Mouse (Mus musculus) hindbrain, embryonic 10.5 days (tissue): ENCODE data around the gene Gss. TPM values are rescaled to one million over a fixed set of nuclear protein-coding genes. Genes with fewer than 3 reads are reported as not detected.

Experiments used
- DNase-seq: peaks from one replicate; pipeline ENCODE4 v3.0.0-alpha.2; 2017; ENCODE audit warnings: low spot score
- H3K27ac ChIP-seq: fragments of 300-500 bp; sonication (generic); 2 replicates; pipeline ENCODE4 v1.5.1; 2016; ENCODE audit warnings: mild to moderate bottlenecking, moderate library complexity
- H3K27me3 ChIP-seq: fragments of 300-500 bp; sonication (generic); 2 replicates; pipeline ENCODE4 v1.6.1; 2016; ENCODE audit warnings: mild to moderate bottlenecking; ENCODE audit not compliant: poor library complexity, insufficient read depth, severe bottlenecking
- H3K36me3 ChIP-seq: fragments of 300-500 bp; sonication (generic); 2 replicates; pipeline ENCODE4 v1.6.1; 2016; ENCODE audit warnings: mild to moderate bottlenecking, moderate library complexity
- H3K4me1 ChIP-seq: fragments of 300-500 bp; sonication (generic); replicated peaks from 2 replicates; pipeline ENCODE4 v1.6.1; 2016; ENCODE audit warnings: mild to moderate bottlenecking
- H3K4me3 ChIP-seq: fragments of 300-500 bp; sonication (generic); 2 replicates; pipeline ENCODE4 v1.5.1; 2016; ENCODE audit warnings: mild to moderate bottlenecking, moderate library complexity
- H3K9me3 ChIP-seq: fragments of 300-500 bp; sonication (generic); 2 replicates; pipeline ENCODE4 v1.6.1; 2016; ENCODE audit warnings: mild to moderate bottlenecking, moderate library complexity
- WGBS: fragments of 180-500 bp; shearing (Covaris S2); methylation state at CpG from one replicate; pipeline ENCODE4 v1.1.7; 2016; 5-methylcytosine and 5-hydroxymethylcytosine counted together
- polyA plus RNA-seq: library from polyadenylated mRNA; unstranded; fragments of >200 nt; fragmentation: Nextera tagmentation; extraction: Ambion mirVana; gene quantifications from 2 replicates; pipeline ENCODE4 v1.2.1, GENCODE M21; 2016

Gss gene
- polyA plus RNA-seq, 1 experiment from 2014 or later: 20.6 TPM

- H3K27ac ChIP-seq: no peak overlapping the region
- H3K4me1 ChIP-seq: peaks cover 56% of the 10 kb centered on the region
- H3K27me3 ChIP-seq: peaks cover 100% of the 10 kb centered on the region
- H3K4me3 ChIP-seq: peak overlapping the region; percentile 25
- DNase-seq: peak; percentile 44
- H3K9me3 ChIP-seq: no peaks in the 10 kb centered on the region
- 11% methylated on average over 20 of the region's 20 CpGs for WGBS
- peaks cover 44% of the 10 kb centered on the region for H3K36me3 ChIP-seq
Measured at GRCm38 (mm10) chr2:155630153-155630552, 37.5 kb upstream of the Gss start.

GRCm38 (mm10) chr2:155629231-155629661 lies 36.6 kb upstream of the Gss start:
- under 1% methylated on average over 35 of the region's 35 CpGs for WGBS
- H3K27ac ChIP-seq: peak overlapping the region; percentile 70
- H3K36me3 ChIP-seq: peaks cover 35% of the 10 kb centered on the region
- peak; percentile 54 for DNase-seq
- peaks cover 95% of the 10 kb centered on the region for H3K27me3 ChIP-seq
- peaks cover 56% of the 10 kb centered on the region for H3K4me1 ChIP-seq
- no peaks in the 10 kb centered on the region for H3K9me3 ChIP-seq
- peak overlapping the region; percentile 52 for H3K4me3 ChIP-seq

- Histone ChIP-seq H3K27me3 (peaks cover 92% of the 10 kb centered on the region), H3K4me3 (no peak overlapping the region), H3K27ac (peak overlapping the region; percentile 70; the same call in 1 of the 2 replicates), H3K9me3 (no peaks in the 10 kb centered on the region), H3K36me3 (peaks cover 27% of the 10 kb centered on the region), H3K4me1 (peaks cover 56% of the 10 kb centered on the region)
- DNase-seq: no peak
- 72% methylated on average over 13 of the region's 13 CpGs for WGBS
Measured at GRCm38 (mm10) chr2:155628519-155628918, 35.9 kb upstream of the Gss start.

GRCm38 (mm10) chr2:155628112-155628511 lies 35.5 kb upstream of the Gss start:
- Histone ChIP-seq H3K36me3 (peaks cover 23% of the 10 kb centered on the region), H3K27me3 (peaks cover 92% of the 10 kb centered on the region), H3K4me1 (peaks cover 55% of the 10 kb centered on the region), H3K27ac (no peak overlapping the region), H3K9me3 (no peaks in the 10 kb centered on the region), H3K4me3 (no peak overlapping the region)
- DNase-seq: no peak
- 81% methylated on average over 9 of the region's 9 CpGs for WGBS

GRCm38 (mm10) chr2:155627030-155627738 lies 34.6 kb upstream of the Gss start:
- Histone ChIP-seq H3K4me3 (no peak overlapping the region), H3K36me3 (peaks cover 14% of the 10 kb centered on the region), H3K4me1 (peaks cover 52% of the 10 kb centered on the region), H3K27me3 (peaks cover 89% of the 10 kb centered on the region), H3K9me3 (no peaks in the 10 kb centered on the region), H3K27ac (no peak overlapping the region)
- 41% methylated on average over 21 of the region's 21 CpGs for WGBS
- peak; percentile 85 for DNase-seq

GRCm38 (mm10) chr2:155626277-155626676 lies 33.7 kb upstream of the Gss start:
- H3K4me1 ChIP-seq: peaks cover 45% of the 10 kb centered on the region
- no peak overlapping the region for H3K27ac ChIP-seq
- peaks cover 5% of the 10 kb centered on the region; the same call in 1 of the 2 replicates for H3K36me3 ChIP-seq
- peaks cover 81% of the 10 kb centered on the region for H3K27me3 ChIP-seq
- no peaks in the 10 kb centered on the region for H3K9me3 ChIP-seq
- peak; percentile 9 for DNase-seq
- no peak overlapping the region for H3K4me3 ChIP-seq
- WGBS: 45% methylated on average over 15 of the region's 15 CpGs

GRCm38 (mm10) chr2:155624730-155625129 lies 32.1 kb upstream of the Gss start:
- H3K27me3 ChIP-seq: peaks cover 75% of the 10 kb centered on the region
- no peak overlapping the region for H3K4me3 ChIP-seq
- H3K4me1 ChIP-seq: peaks cover 30% of the 10 kb centered on the region
- 40% methylated on average over 10 of the region's 10 CpGs for WGBS
- no peaks in the 10 kb centered on the region for H3K9me3 ChIP-seq
- no peak overlapping the region for H3K27ac ChIP-seq
- H3K36me3 ChIP-seq: 0 out of 2 replicates have a peak, but pooled peaks cover 3% of the 10 kb centered on the region
- peak; percentile 35 for DNase-seq

DNA sequence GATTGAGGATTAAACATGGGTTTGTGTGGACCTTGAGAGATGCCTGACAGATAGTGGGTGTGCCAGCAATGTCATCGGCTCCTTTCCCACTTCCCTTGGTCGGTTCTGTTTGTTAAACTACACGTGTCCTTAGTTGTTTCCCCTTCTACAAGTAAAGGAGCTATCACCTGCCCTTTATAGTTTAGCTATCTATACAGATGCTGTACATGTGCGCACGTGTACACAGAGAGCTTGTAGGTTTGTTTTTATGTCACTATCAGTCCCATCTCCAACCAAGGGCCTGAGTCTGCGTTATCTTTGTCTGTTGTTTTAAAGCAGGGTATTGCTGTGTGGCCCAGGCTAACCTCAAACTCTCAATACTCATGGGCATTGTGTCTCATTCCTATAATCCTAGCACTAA lies 31.4 kb upstream of the Gss start:
- Histone ChIP-seq H3K9me3 (no peaks in the 10 kb centered on the region), H3K27me3 (peaks cover 67% of the 10 kb centered on the region), H3K27ac (no peak overlapping the region), H3K36me3 (0 out of 2 replicates have a peak, but pooled peaks cover 3% of the 10 kb centered on the region), H3K4me3 (no peak overlapping the region), H3K4me1 (peaks cover 22% of the 10 kb centered on the region)
- no peak for DNase-seq
- WGBS: 88% methylated on average over 6 of the region's 6 CpGs

DNA sequence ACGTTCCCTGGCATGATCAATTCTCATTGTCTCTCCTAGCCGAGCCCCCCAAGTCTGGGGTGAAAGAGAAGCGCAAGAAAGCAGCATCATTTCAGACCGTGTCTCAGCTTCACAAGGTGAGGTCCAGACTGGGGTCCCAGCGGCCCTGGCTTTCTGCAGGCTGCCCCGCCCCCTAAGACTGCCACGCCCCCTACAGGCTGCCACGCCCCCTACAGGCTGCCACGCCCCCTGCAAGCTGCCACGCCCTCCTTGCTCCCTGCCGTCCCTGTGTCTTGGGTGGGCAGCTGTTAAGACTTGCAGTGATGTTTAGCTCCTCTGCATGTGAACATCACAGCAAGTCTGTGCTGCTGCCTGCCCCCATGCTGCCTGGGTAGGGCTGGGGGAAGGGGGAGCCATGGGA lies 30.0 kb upstream of the Gss start:
- Histone ChIP-seq H3K4me3 (no peak overlapping the region), H3K36me3 (no peaks in the 10 kb centered on the region), H3K9me3 (no peaks in the 10 kb centered on the region), H3K27me3 (peaks cover 55% of the 10 kb centered on the region), H3K27ac (no peak overlapping the region), H3K4me1 (peaks cover 15% of the 10 kb centered on the region)
- no peak for DNase-seq
- 27% methylated on average over 11 of the region's 11 CpGs for WGBS

DNA sequence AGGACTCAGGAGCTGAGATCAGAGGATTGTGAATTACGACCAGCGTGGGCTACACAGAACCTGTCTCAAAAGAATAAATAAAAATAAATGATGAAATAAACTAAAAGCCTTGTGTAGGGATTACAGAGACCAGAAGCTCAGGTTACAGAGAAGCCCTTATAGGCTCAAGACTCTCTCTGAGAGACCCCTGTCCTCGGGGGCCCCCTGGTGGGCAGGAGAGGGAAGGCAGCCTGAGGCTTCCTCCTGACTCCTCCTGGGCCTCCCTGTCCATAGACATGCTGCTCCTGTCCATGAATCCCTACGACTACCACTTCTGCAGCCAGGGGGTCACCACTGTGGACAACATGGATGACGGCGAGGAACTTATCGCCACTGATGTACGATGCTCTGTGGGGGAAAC lies 27.2 kb upstream of the Gss start:
- DNase-seq: peak; percentile 88
- no peak overlapping the region for H3K27ac ChIP-seq
- H3K4me1 ChIP-seq: peaks cover 6% of the 10 kb centered on the region; the same call in 1 of the 2 replicates
- no peaks in the 10 kb centered on the region for H3K9me3 ChIP-seq
- WGBS: 21% methylated on average over 8 of the region's 8 CpGs
- no peaks in the 10 kb centered on the region for H3K36me3 ChIP-seq
- H3K27me3 ChIP-seq: peaks cover 31% of the 10 kb centered on the region
- no peak overlapping the region for H3K4me3 ChIP-seq

- Histone ChIP-seq H3K9me3 (no peaks in the 10 kb centered on the region), H3K27ac (no peak overlapping the region), H3K4me3 (no peak overlapping the region), H3K36me3 (no peaks in the 10 kb centered on the region), H3K27me3 (peaks cover 34% of the 10 kb centered on the region), H3K4me1 (peaks cover 16% of the 10 kb centered on the region)
- no peak for DNase-seq
- WGBS: 58% methylated on average over 6 of the region's 6 CpGs
Measured at GRCm38 (mm10) chr2:155616971-155617370, 24.4 kb upstream of the Gss start.

- no peaks in the 10 kb centered on the region for H3K36me3 ChIP-seq
- peaks cover 16% of the 10 kb centered on the region for H3K4me1 ChIP-seq
- no peaks in the 10 kb centered on the region for H3K9me3 ChIP-seq
- 72% methylated on average over 8 of the region's 8 CpGs for WGBS
- H3K4me3 ChIP-seq: peak overlapping the region; percentile 49
- peak overlapping the region; percentile 56 for H3K27ac ChIP-seq
- DNase-seq: no peak
- H3K27me3 ChIP-seq: peaks cover 24% of the 10 kb centered on the region
Measured at GRCm38 (mm10) chr2:155613953-155614352, 21.3 kb upstream of the Gss start.

DNA sequence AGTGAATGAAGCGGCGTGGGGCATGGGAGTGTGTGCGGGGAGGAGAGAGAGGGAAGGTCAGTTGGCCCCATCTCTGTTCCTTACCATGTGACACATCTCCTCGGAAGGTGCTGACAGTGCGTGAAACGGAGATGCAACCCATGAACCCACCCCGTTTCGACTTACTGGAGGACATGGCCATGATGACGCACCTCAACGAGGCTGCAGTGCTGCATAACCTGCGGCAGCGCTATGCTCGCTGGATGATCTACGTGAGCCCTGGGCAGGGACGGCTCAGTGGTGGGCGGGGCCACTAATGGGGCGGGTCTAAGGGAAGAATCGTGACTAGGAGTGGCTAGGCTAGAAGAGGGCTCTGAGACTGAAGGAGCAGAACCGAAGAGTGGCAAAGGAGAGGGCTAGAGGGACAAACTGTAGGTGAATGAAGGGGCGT lies 20.7 kb upstream of the Gss start:
- 7% methylated on average over 20 of the region's 20 CpGs for WGBS
- Histone ChIP-seq H3K9me3 (no peaks in the 10 kb centered on the region), H3K4me3 (peak overlapping the region; percentile 49), H3K4me1 (peaks cover 16% of the 10 kb centered on the region), H3K27ac (peak overlapping the region; percentile 56), H3K27me3 (peaks cover 24% of the 10 kb centered on the region), H3K36me3 (no peaks in the 10 kb centered on the region)
- peak; percentile 59 for DNase-seq
